In the genomic region with DNA sequence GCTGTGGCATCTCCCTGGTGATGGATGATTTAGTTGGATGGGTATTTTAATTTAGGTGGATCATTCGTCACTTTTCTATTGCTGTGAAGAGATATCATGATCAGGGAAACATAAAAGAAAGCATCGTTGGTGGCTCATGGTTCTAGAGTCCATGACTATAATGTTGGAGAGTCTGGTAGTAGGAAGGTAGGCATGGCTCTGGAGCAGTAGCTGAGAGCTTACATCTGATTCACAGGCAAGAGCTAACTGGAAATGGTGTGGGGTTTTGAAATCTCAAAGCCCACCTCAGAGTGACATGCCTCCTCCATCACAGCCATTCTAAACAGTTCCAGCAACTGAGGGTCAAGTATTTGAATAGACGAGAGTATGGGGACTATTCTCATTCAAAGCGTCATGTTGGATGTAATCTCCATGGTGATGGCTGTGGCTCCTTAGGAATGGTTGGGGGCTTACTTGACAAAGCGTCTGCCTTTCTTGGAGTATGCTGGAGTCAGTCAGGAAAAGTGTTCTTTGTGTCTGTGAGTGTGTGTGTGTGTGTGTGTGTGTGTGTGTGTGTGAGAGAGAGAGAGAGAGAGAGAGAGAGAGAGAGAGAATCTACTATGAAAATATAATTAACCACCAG, we compare ENCODE assay signal across 19 mouse cellular contexts.
A peak's percentile ranks its signal among the peaks of the same experiment; 100 is the strongest.
DNase-seq lines count a peak whose midpoint lies in the region; ATAC-seq and TF ChIP-seq lines count a peak whose summit lies in the region.
"Had no signal": no experiment of that assay in that cellular context is flagged by ENCODE, and none has a peak within 500 bp of the region (broad histone marks: within the 10 kb centered on the region; RNA-seq: fewer than 3 reads in every experiment).

No protein-coding gene starts in this region.

- H3K9me3 ChIP-seq in forebrain, postnatal 0 days (ENCODE audit: low read length), result no peaks in the 10 kb centered on the region
- no peaks in the 10 kb centered on the region for H3K9me3 ChIP-seq in midbrain, embryonic 10.5 days (replicated peaks)
- no peaks in the 10 kb centered on the region for H3K9me3 ChIP-seq in neural tube, embryonic 12.5 days
- H3K9me3 ChIP-seq: embryonic facial prominence, embryonic 13.5 days; heart, embryonic 13.5 days; liver, embryonic 12.5 days; stomach, embryonic 15.5 days had no signal

- DNase-seq in embryo, embryonic 11.5 days (ENCODE audit: low read depth, low spot score), result peak; percentile 4
- peak; percentile 33 for DNase-seq in forebrain, postnatal 0 days
- DNase-seq in midbrain, embryonic 10.5 days (ENCODE audit: low spot score), result peak; percentile 77
- DNase-seq in cerebellum, postnatal 10 days, result no peak
- no peak for DNase-seq in right cerebral cortex, adult 2 months (ENCODE audit: low spot score in 2 of 2)
- no peak for DNase-seq in heart, adult 11 months
- DNase-seq in spleen, adult 18-20 months, result no peak
- DNase-seq: cerebellum, adult 8-10 months; layer of hippocampus, postnatal 36 days; left cerebral cortex, postnatal 4 days; thymus, postnatal 14 days had no signal

- 35% methylated on average over 5 of the region's 5 CpGs for WGBS in forebrain, postnatal 0 days
- WGBS in midbrain, embryonic 10.5 days, result 41% methylated on average over 5 of the region's 5 CpGs
- WGBS in neural tube, embryonic 12.5 days, result 43% methylated on average over 5 of the region's 5 CpGs

- TF ChIP-seq CTCF in forebrain, postnatal 0 days (IDR thresholded peaks at IDR 0.05; ENCODE audit: low read depth), result no peak

- no peak overlapping the region for H3K9ac ChIP-seq in forebrain, postnatal 0 days
- H3K9ac ChIP-seq in neural tube, embryonic 12.5 days, result no peak overlapping the region
- H3K9ac ChIP-seq: embryonic facial prominence, embryonic 13.5 days; heart, embryonic 13.5 days; liver, embryonic 12.5 days; stomach, embryonic 15.5 days had no signal

- no peaks in the 10 kb centered on the region for H3K27me3 ChIP-seq in forebrain, postnatal 0 days (ENCODE audit: insufficient read depth, low read length)
- no peaks in the 10 kb centered on the region for H3K27me3 ChIP-seq in midbrain, embryonic 10.5 days (ENCODE audit: low read depth, poor library complexity, severe bottlenecking)
- no peaks in the 10 kb centered on the region for H3K27me3 ChIP-seq in neural tube, embryonic 12.5 days (replicated peaks)
- H3K27me3 ChIP-seq: embryonic facial prominence, embryonic 13.5 days; heart, embryonic 13.5 days; liver, embryonic 12.5 days; stomach, embryonic 15.5 days had no signal

- peak; percentile 65; the same call in 1 of the 2 replicates for ATAC-seq in forebrain, postnatal 0 days
- peak; percentile 76 for ATAC-seq in neural tube, embryonic 12.5 days (ENCODE audit: low FRiP score, low read depth)
- ATAC-seq: activated CD4-positive, CD25-positive, alpha-beta regulatory T cell, adult 4 months; liver, embryonic 12.5 days; lung, postnatal 0 days had no signal

- H3K4me2 ChIP-seq in forebrain, postnatal 0 days (ENCODE audit: low read depth), result no peak overlapping the region
- no peak overlapping the region for H3K4me2 ChIP-seq in neural tube, embryonic 12.5 days (replicated peaks)
- H3K4me2 ChIP-seq: embryonic facial prominence, embryonic 13.5 days; heart, embryonic 13.5 days; liver, embryonic 12.5 days; stomach, embryonic 15.5 days had no signal

- no peak overlapping the region for H3K27ac ChIP-seq in forebrain, postnatal 0 days (ENCODE audit: low read depth, low read length)
- H3K27ac ChIP-seq in midbrain, embryonic 10.5 days (replicated peaks), result peak overlapping the region; percentile 88
- H3K27ac ChIP-seq in neural tube, embryonic 12.5 days, result no peak overlapping the region
- H3K27ac ChIP-seq: embryonic facial prominence, embryonic 13.5 days; heart, embryonic 13.5 days; kidney, postnatal 0 days; liver, embryonic 12.5 days; stomach, embryonic 15.5 days had no signal

- no peaks in the 10 kb centered on the region for H3K36me3 ChIP-seq in forebrain, postnatal 0 days (ENCODE audit: insufficient read depth)
- no peaks in the 10 kb centered on the region for H3K36me3 ChIP-seq in midbrain, embryonic 10.5 days
- H3K36me3 ChIP-seq in neural tube, embryonic 12.5 days, result no peaks in the 10 kb centered on the region
- H3K36me3 ChIP-seq: embryonic facial prominence, embryonic 13.5 days; heart, embryonic 13.5 days; liver, embryonic 12.5 days; stomach, embryonic 15.5 days had no signal

- no peak overlapping the region for H3K4me3 ChIP-seq in forebrain, postnatal 0 days (ENCODE audit: low read depth, low read length)
- H3K4me3 ChIP-seq in midbrain, embryonic 10.5 days, result peak overlapping the region; percentile 3; the same call in 1 of the 2 replicates
- no peak overlapping the region for H3K4me3 ChIP-seq in neural tube, embryonic 12.5 days
- H3K4me3 ChIP-seq: embryonic facial prominence, embryonic 13.5 days; heart, embryonic 13.5 days; liver, embryonic 12.5 days; stomach, embryonic 15.5 days had no signal

- H3K4me1 ChIP-seq in forebrain, postnatal 0 days (ENCODE audit: insufficient read depth), result peaks cover 6% of the 10 kb centered on the region; the same call in 1 of the 2 replicates
- H3K4me1 ChIP-seq in midbrain, embryonic 10.5 days, result peaks cover 37% of the 10 kb centered on the region
- H3K4me1 ChIP-seq in neural tube, embryonic 12.5 days, result peaks cover 5% of the 10 kb centered on the region
- H3K4me1 ChIP-seq: heart, embryonic 13.5 days; liver, embryonic 12.5 days; stomach, embryonic 15.5 days had no signal

Comparison
In these comparisons a context has a peak if more than half of its experiments do, and no peak if none do; other contexts are left out.
1. DNase-seq: peak in embryo, embryonic 11.5 days (single experiment), forebrain, postnatal 0 days (single experiment) and midbrain, embryonic 10.5 days (single experiment); none in cerebellum, postnatal 10 days (0 of 2), right cerebral cortex, adult 2 months (0 of 2), heart, adult 11 months (single experiment) and spleen, adult 18-20 months (0 of 2).